Mouse (Mus musculus): ENCODE measurements around the gene Slc20a1.

GRCm38 (mm10) chr2:129246924-129247323 lies 48.4 kb downstream of the Slc20a1 start:
- TF ChIP-seq CTCF (IDR thresholded peaks at IDR 0.05; ENCODE audit: low read depth): no peak
- TF ChIP-seq EP300 (optimal IDR thresholded peaks at IDR 0.05): no peak
